Mouse (Mus musculus): ENCODE results near the gene Adi1. TPM values are rescaled to one million over a fixed set of nuclear protein-coding genes. Genes with fewer than 3 reads are reported as not detected.

Adi1 gene
- total RNA-seq, 1 experiment = 25.3 TPM

DNA sequence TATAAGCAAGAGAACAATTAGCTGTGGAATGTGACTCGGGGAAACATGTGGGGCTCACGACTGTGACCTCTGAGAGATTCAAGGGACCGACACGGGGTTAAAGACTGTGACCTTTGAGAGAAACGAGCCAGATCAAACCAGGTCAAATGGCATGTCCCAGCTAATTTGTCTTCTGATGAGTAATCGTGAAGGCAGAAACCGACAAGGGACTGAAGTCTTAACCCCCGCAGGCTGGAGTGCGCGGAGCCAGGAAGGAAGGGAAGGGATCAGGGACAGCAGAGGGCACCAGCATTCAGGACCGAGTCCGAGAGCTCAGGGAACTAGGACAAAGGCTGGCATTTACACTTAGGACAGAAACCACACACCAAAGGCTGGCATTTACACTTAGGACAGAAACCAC is 29.4 kb downstream of the Adi1 start:
- no peaks in the 10 kb centered on the region for H3K9me3 ChIP-seq (ENCODE audit: control insufficient read depth, insufficient read depth, low read depth, low read length)
- H3K4me3 ChIP-seq (ENCODE audit: insufficient read depth in 1 of 2, low read depth in 1 of 2, low read length in 2 of 2, poor library complexity in 1 of 2, severe bottlenecking in 1 of 2) = no peak overlapping the region
- H3K27ac ChIP-seq (ENCODE audit: insufficient read depth, low read depth, low read length, poor library complexity, severe bottlenecking) = no peak overlapping the region
- DNase-seq (ENCODE audit: low read depth, low spot score) = no peak
- H3K9ac ChIP-seq (ENCODE audit: insufficient read depth, low read depth, low read length, poor library complexity, severe bottlenecking) = no peak overlapping the region
- in situ Hi-C loops (cut with MboI; ENCODE audit: low sequenced_read_pairs in 2 of 2, unreplicated experiment in 2 of 2) = no loop called here
- no peaks in the 10 kb centered on the region for H3K36me3 ChIP-seq (ENCODE audit: control insufficient read depth, insufficient read depth, low read length, poor library complexity, severe bottlenecking)
- no peak for TF ChIP-seq HCFC1 (IDR thresholded peaks at IDR 0.05; ENCODE audit: borderline replicate concordance, insufficient read depth, low read length)
- TF ChIP-seq ZC3H11A (IDR thresholded peaks at IDR 0.05; ENCODE audit: borderline replicate concordance, low read depth, low read length) = no peak
- H3K4me1 ChIP-seq (ENCODE audit: control insufficient read depth in 2 of 2, insufficient read depth in 2 of 2, low read length in 2 of 2, poor library complexity in 1 of 2) = peaks cover 3 to 11% of the 10 kb centered on the region in 2 experiments; a peak in 2 of 4 replicates

- Histone ChIP-seq H3K4me3 (ENCODE audit: insufficient read depth in 1 of 2, low read depth in 1 of 2, low read length in 2 of 2, poor library complexity in 1 of 2, severe bottlenecking in 1 of 2) (no peak overlapping the region), H3K9me3 (ENCODE audit: control insufficient read depth, insufficient read depth, low read depth, low read length) (no peaks in the 10 kb centered on the region), H3K4me1 (ENCODE audit: control insufficient read depth in 2 of 2, insufficient read depth in 2 of 2, low read length in 2 of 2, poor library complexity in 1 of 2) (peaks cover 0 to 6% of the 10 kb centered on the region in 2 experiments; a peak in 2 of 4 replicates), H3K36me3 (ENCODE audit: control insufficient read depth, insufficient read depth, low read length, poor library complexity, severe bottlenecking) (no peaks in the 10 kb centered on the region; the same call in 1 of the 2 replicates), H3K27ac (ENCODE audit: insufficient read depth, low read depth, low read length, poor library complexity, severe bottlenecking) (no peak overlapping the region), H3K9ac (ENCODE audit: insufficient read depth, low read depth, low read length, poor library complexity, severe bottlenecking) (no peak overlapping the region)
- in situ Hi-C loops (cut with MboI; ENCODE audit: low sequenced_read_pairs in 2 of 2, unreplicated experiment in 2 of 2) = no loop called here
- DNase-seq (ENCODE audit: low read depth, low spot score) = no peak
- no peak for TF ChIP-seq MAFK (IDR thresholded peaks at IDR 0.05; ENCODE audit: insufficient read depth, low read depth, low read length)
- TF ChIP-seq CHD2 (IDR thresholded peaks at IDR 0.05; ENCODE audit: low read depth, low read length) = no peak
- TF ChIP-seq ZNF384 (IDR thresholded peaks at IDR 0.05; ENCODE audit: low read depth, low read length) = no peak
- no peak for TF ChIP-seq ZC3H11A (IDR thresholded peaks at IDR 0.05; ENCODE audit: borderline replicate concordance, low read depth, low read length)
- no peak for TF ChIP-seq HCFC1 (IDR thresholded peaks at IDR 0.05; ENCODE audit: borderline replicate concordance, insufficient read depth, low read length)
These were observed 30.2 kb downstream of the Adi1 start for GRCm38 (mm10) chr12:28705204-28705603.

DNA sequence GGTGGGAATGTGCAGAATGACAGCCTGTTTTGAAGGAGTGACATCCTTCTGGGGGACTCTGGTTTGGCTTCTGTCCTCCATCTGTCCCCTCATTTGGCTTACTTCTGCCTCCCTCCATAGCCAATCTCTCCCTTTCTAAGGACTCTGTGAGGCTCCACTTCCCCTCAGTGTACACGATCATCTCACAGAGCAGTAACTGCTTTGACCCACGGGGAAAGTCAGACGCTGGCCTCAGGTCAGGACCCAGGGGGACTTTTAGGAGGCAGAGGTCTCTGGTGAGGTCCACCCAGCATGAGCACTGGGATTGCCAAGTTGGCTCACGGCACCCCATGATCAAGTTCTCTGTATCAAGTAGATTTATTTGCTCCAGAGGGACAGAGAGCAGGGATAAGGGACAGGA is 33.1 kb downstream of the Adi1 start:
- no peak for DNase-seq (ENCODE audit: low read depth, low spot score)
- no peak overlapping the region for H3K27ac ChIP-seq (ENCODE audit: insufficient read depth, low read depth, low read length, poor library complexity, severe bottlenecking)
- H3K36me3 ChIP-seq (ENCODE audit: control insufficient read depth, insufficient read depth, low read length, poor library complexity, severe bottlenecking) = no peaks in the 10 kb centered on the region; the same call in 1 of the 2 replicates
- in situ Hi-C loops (cut with MboI; ENCODE audit: low sequenced_read_pairs in 2 of 2, unreplicated experiment in 2 of 2) = no loop called here
- H3K4me3 ChIP-seq (ENCODE audit: insufficient read depth in 1 of 2, low read depth in 1 of 2, low read length in 2 of 2, poor library complexity in 1 of 2, severe bottlenecking in 1 of 2) = no peak overlapping the region
- no peak overlapping the region for H3K9ac ChIP-seq (ENCODE audit: insufficient read depth, low read depth, low read length, poor library complexity, severe bottlenecking)
- TF ChIP-seq ZNF384 (IDR thresholded peaks at IDR 0.05; ENCODE audit: low read depth, low read length) (no peak), CHD2 (IDR thresholded peaks at IDR 0.05; ENCODE audit: low read depth, low read length) (no peak), MAFK (IDR thresholded peaks at IDR 0.05; ENCODE audit: insufficient read depth, low read depth, low read length) (no peak), ZC3H11A (IDR thresholded peaks at IDR 0.05; ENCODE audit: borderline replicate concordance, low read depth, low read length) (no peak), HCFC1 (IDR thresholded peaks at IDR 0.05; ENCODE audit: borderline replicate concordance, insufficient read depth, low read length) (no peak)
- peaks cover 0 to 3% of the 10 kb centered on the region in 2 experiments; a peak in 3 of 4 replicates for H3K4me1 ChIP-seq (ENCODE audit: control insufficient read depth in 2 of 2, insufficient read depth in 2 of 2, low read length in 2 of 2, poor library complexity in 1 of 2)
- no peaks in the 10 kb centered on the region for H3K9me3 ChIP-seq (ENCODE audit: control insufficient read depth, insufficient read depth, low read depth, low read length)

GRCm38 (mm10) chr12:28710566-28711185 is 35.6 kb downstream of the Adi1 start:
- Histone ChIP-seq H3K4me3 (ENCODE audit: insufficient read depth in 1 of 2, low read depth in 1 of 2, low read length in 2 of 2, poor library complexity in 1 of 2, severe bottlenecking in 1 of 2) (no peak overlapping the region), H3K9ac (ENCODE audit: insufficient read depth, low read depth, low read length, poor library complexity, severe bottlenecking) (no peak overlapping the region), H3K9me3 (ENCODE audit: control insufficient read depth, insufficient read depth, low read depth, low read length) (no peaks in the 10 kb centered on the region), H3K36me3 (ENCODE audit: control insufficient read depth, insufficient read depth, low read length, poor library complexity, severe bottlenecking) (no peaks in the 10 kb centered on the region; the same call in 1 of the 2 replicates), H3K27ac (ENCODE audit: insufficient read depth, low read depth, low read length, poor library complexity, severe bottlenecking) (no peak overlapping the region), H3K4me1 (ENCODE audit: control insufficient read depth in 2 of 2, insufficient read depth in 2 of 2, low read length in 2 of 2, poor library complexity in 1 of 2) (no peaks in the 10 kb centered on the region; a peak in 2 of 4 replicates)
- no peak for DNase-seq (ENCODE audit: low read depth, low spot score)
- in situ Hi-C loops (cut with MboI; ENCODE audit: low sequenced_read_pairs in 2 of 2, unreplicated experiment in 2 of 2) = no loop called here
- TF ChIP-seq MAFK (IDR thresholded peaks at IDR 0.05; ENCODE audit: insufficient read depth, low read depth, low read length) (no peak), HCFC1 (IDR thresholded peaks at IDR 0.05; ENCODE audit: borderline replicate concordance, insufficient read depth, low read length) (no peak), ZNF384 (IDR thresholded peaks at IDR 0.05; ENCODE audit: low read depth, low read length) (no peak), ZC3H11A (IDR thresholded peaks at IDR 0.05; ENCODE audit: borderline replicate concordance, low read depth, low read length) (no peak), CHD2 (IDR thresholded peaks at IDR 0.05; ENCODE audit: low read depth, low read length) (no peak)
